Mouse (Mus musculus): ENCODE results near the gene Mgat4a. TPM values are rescaled to one million over a fixed set of nuclear protein-coding genes. Genes with fewer than 3 reads are reported as not detected.

Gene Mgat4a
- polyA plus RNA-seq, 1 experiment from 2014 or later, result 17.2 TPM

GRCm38 (mm10) chr1:37471179-37472148 lies 69.4 kb downstream of the Mgat4a start:
- 88% methylated on average over 6 of the region's 6 CpGs for WGBS
- no peaks in the 10 kb centered on the region for H3K4me1 ChIP-seq (ENCODE audit: control insufficient read depth, insufficient read depth, low read length)
- no peak for ATAC-seq (ENCODE audit: low read depth)
- no peaks in the 10 kb centered on the region for H3K27me3 ChIP-seq (ENCODE audit: control insufficient read depth, insufficient read depth, low read length)
- H3K4me3 ChIP-seq (ENCODE audit: low read depth, low read length), result no peak overlapping the region
- no peak overlapping the region for H3K9ac ChIP-seq (replicated peaks; ENCODE audit: low read depth, low read length)
- H3K27ac ChIP-seq (ENCODE audit: low read depth, low read length), result no peak overlapping the region
- no peaks in the 10 kb centered on the region for H3K36me3 ChIP-seq (ENCODE audit: control insufficient read depth, insufficient read depth, low read length)
- no peak overlapping the region for H3K4me2 ChIP-seq (ENCODE audit: low read depth, low read length)
- H3K9me3 ChIP-seq (ENCODE audit: control insufficient read depth, low read length), result no peaks in the 10 kb centered on the region

DNA sequence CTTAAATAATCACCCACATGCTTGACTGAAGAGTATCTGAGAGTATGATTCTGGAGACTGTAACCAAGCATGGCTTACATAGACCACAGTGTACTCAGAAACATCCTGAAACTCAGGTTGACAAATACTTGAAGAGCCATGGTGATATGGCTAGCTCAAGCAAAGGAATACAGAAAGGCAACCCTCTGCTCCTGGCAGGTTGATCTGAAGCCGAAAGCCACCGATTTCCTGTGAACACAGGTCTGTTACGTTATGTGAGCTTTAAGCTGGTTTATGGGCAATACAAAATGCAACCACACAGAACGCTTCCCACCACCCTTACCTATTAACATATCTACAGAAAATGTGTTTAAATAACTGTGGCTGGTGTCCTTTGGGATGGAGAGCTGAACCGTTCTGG lies 71.8 kb downstream of the Mgat4a start:
- Histone ChIP-seq H3K27ac (ENCODE audit: low read depth, low read length) (no peak overlapping the region), H3K4me3 (ENCODE audit: low read depth, low read length) (no peak overlapping the region), H3K9ac (replicated peaks; ENCODE audit: low read depth, low read length) (no peak overlapping the region), H3K4me1 (ENCODE audit: control insufficient read depth, insufficient read depth, low read length) (no peaks in the 10 kb centered on the region), H3K27me3 (ENCODE audit: control insufficient read depth, insufficient read depth, low read length) (no peaks in the 10 kb centered on the region), H3K4me2 (ENCODE audit: low read depth, low read length) (no peak overlapping the region), H3K9me3 (ENCODE audit: control insufficient read depth, low read length) (no peaks in the 10 kb centered on the region), H3K36me3 (ENCODE audit: control insufficient read depth, insufficient read depth, low read length) (no peaks in the 10 kb centered on the region)
- no peak for ATAC-seq (ENCODE audit: low read depth)
- 92% methylated on average over 5 of the region's 5 CpGs for WGBS

GRCm38 (mm10) chr1:37467806-37468205 lies 73.0 kb downstream of the Mgat4a start:
- no peak overlapping the region for H3K4me3 ChIP-seq (ENCODE audit: low read depth, low read length)
- H3K36me3 ChIP-seq (ENCODE audit: control insufficient read depth, insufficient read depth, low read length), result no peaks in the 10 kb centered on the region
- H3K4me2 ChIP-seq (ENCODE audit: low read depth, low read length), result no peak overlapping the region
- H3K27me3 ChIP-seq (ENCODE audit: control insufficient read depth, insufficient read depth, low read length), result no peaks in the 10 kb centered on the region
- H3K9ac ChIP-seq (replicated peaks; ENCODE audit: low read depth, low read length), result no peak overlapping the region
- no peak for ATAC-seq (ENCODE audit: low read depth)
- no peaks in the 10 kb centered on the region for H3K4me1 ChIP-seq (ENCODE audit: control insufficient read depth, insufficient read depth, low read length)
- H3K27ac ChIP-seq (ENCODE audit: low read depth, low read length), result no peak overlapping the region
- 82% methylated on average over 4 of the region's 4 CpGs for WGBS
- H3K9me3 ChIP-seq (ENCODE audit: control insufficient read depth, low read length), result no peaks in the 10 kb centered on the region

GRCm38 (mm10) chr1:37466322-37466995 lies 74.4 kb downstream of the Mgat4a start:
- no peaks in the 10 kb centered on the region for H3K36me3 ChIP-seq (ENCODE audit: control insufficient read depth, insufficient read depth, low read length)
- H3K4me2 ChIP-seq (ENCODE audit: low read depth, low read length), result no peak overlapping the region
- no peak overlapping the region for H3K9ac ChIP-seq (replicated peaks; ENCODE audit: low read depth, low read length)
- no peak for ATAC-seq (ENCODE audit: low read depth)
- H3K27ac ChIP-seq (ENCODE audit: low read depth, low read length), result no peak overlapping the region
- no peaks in the 10 kb centered on the region for H3K4me1 ChIP-seq (ENCODE audit: control insufficient read depth, insufficient read depth, low read length)
- WGBS, result 86% methylated on average over 3 of the region's 3 CpGs
- H3K9me3 ChIP-seq (ENCODE audit: control insufficient read depth, low read length), result no peaks in the 10 kb centered on the region
- H3K4me3 ChIP-seq (ENCODE audit: low read depth, low read length), result no peak overlapping the region
- H3K27me3 ChIP-seq (ENCODE audit: control insufficient read depth, insufficient read depth, low read length), result no peaks in the 10 kb centered on the region

DNA sequence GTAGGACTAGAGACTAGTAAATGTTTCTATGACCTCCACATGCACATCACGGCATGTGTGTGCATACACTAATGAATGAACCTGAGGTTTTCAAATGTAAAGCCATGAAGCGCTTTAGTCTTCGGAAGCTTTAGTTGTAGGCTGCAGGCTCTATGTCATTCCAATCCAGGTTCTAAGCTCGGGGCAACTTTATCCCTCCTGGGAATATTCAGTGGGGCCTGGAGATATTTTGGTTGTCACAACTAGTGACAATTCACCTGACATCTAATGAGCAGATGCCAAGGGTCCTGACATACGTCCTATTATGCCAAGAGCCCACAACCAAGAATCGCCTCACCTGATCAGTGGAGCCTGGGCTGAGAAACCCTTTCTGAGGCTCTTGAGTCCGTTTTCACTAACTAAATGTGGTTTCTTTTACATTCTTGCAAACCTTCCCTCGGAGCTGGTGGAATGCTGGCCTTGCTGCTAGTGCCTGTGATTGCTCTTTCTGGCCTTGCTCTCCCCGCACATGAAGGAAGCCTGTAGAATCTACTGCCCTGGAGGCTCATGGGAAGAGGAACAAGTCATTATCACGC lies 75.9 kb downstream of the Mgat4a start:
- Histone ChIP-seq H3K4me2 (ENCODE audit: low read depth, low read length) (no peak overlapping the region), H3K27me3 (ENCODE audit: control insufficient read depth, insufficient read depth, low read length) (no peaks in the 10 kb centered on the region), H3K9ac (replicated peaks; ENCODE audit: low read depth, low read length) (no peak overlapping the region), H3K27ac (ENCODE audit: low read depth, low read length) (no peak overlapping the region), H3K9me3 (ENCODE audit: control insufficient read depth, low read length) (no peaks in the 10 kb centered on the region), H3K4me1 (ENCODE audit: control insufficient read depth, insufficient read depth, low read length) (no peaks in the 10 kb centered on the region), H3K4me3 (ENCODE audit: low read depth, low read length) (no peak overlapping the region), H3K36me3 (ENCODE audit: control insufficient read depth, insufficient read depth, low read length) (no peaks in the 10 kb centered on the region)
- no peak for ATAC-seq (ENCODE audit: low read depth)
- 92% methylated on average over 10 of the region's 10 CpGs for WGBS

DNA sequence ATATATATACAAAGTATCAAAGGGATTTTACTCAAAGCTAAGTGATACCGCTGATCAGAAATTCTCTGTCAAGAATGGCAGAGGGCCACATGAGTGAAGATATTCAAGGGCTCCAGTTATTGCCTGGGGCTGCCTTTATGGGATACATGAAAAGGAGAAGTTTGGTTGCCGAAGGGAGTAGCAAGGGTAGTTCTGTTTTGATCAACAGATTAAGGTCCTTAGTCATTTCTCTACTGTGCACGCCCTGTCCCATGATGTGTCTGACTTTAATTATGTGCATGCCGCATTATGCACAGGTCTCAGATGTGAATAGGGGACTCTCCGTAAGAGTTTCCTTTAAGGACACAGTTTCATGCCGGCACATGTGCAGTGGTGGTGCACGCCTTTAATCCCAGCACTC lies 83.3 kb downstream of the Mgat4a start:
- WGBS, result 94% methylated on average over 7 of the region's 7 CpGs
- H3K27ac ChIP-seq (ENCODE audit: low read depth, low read length), result no peak overlapping the region
- no peak for ATAC-seq (ENCODE audit: low read depth)

GRCm38 (mm10) chr1:37451270-37451669 lies 89.5 kb downstream of the Mgat4a start:
- H3K36me3 ChIP-seq (ENCODE audit: control insufficient read depth, insufficient read depth, low read length), result peaks cover 4% of the 10 kb centered on the region; the same call in 1 of the 2 replicates
- WGBS, result 89% methylated on average over 8 of the region's 8 CpGs
- ATAC-seq (ENCODE audit: low read depth), result no peak
- H3K4me1 ChIP-seq (ENCODE audit: control insufficient read depth, insufficient read depth, low read length), result no peaks in the 10 kb centered on the region
- no peak overlapping the region for H3K9ac ChIP-seq (replicated peaks; ENCODE audit: low read depth, low read length)
- no peaks in the 10 kb centered on the region for H3K27me3 ChIP-seq (ENCODE audit: control insufficient read depth, insufficient read depth, low read length)
- no peak overlapping the region for H3K4me2 ChIP-seq (ENCODE audit: low read depth, low read length)
- H3K4me3 ChIP-seq (ENCODE audit: low read depth, low read length), result no peak overlapping the region
- H3K9me3 ChIP-seq (ENCODE audit: control insufficient read depth, low read length), result no peaks in the 10 kb centered on the region
- H3K27ac ChIP-seq (ENCODE audit: low read depth, low read length), result no peak overlapping the region

More for the DNA sequence above, 83.3 kb downstream of the Mgat4a start:
- Histone ChIP-seq H3K4me2 (ENCODE audit: low read depth, low read length) (no peak overlapping the region), H3K4me1 (ENCODE audit: control insufficient read depth, insufficient read depth, low read length) (no peaks in the 10 kb centered on the region), H3K36me3 (ENCODE audit: control insufficient read depth, insufficient read depth, low read length) (no peaks in the 10 kb centered on the region), H3K9me3 (ENCODE audit: control insufficient read depth, low read length) (no peaks in the 10 kb centered on the region), H3K4me3 (ENCODE audit: low read depth, low read length) (no peak overlapping the region), H3K27me3 (ENCODE audit: control insufficient read depth, insufficient read depth, low read length) (no peaks in the 10 kb centered on the region), H3K9ac (replicated peaks; ENCODE audit: low read depth, low read length) (no peak overlapping the region)

DNA sequence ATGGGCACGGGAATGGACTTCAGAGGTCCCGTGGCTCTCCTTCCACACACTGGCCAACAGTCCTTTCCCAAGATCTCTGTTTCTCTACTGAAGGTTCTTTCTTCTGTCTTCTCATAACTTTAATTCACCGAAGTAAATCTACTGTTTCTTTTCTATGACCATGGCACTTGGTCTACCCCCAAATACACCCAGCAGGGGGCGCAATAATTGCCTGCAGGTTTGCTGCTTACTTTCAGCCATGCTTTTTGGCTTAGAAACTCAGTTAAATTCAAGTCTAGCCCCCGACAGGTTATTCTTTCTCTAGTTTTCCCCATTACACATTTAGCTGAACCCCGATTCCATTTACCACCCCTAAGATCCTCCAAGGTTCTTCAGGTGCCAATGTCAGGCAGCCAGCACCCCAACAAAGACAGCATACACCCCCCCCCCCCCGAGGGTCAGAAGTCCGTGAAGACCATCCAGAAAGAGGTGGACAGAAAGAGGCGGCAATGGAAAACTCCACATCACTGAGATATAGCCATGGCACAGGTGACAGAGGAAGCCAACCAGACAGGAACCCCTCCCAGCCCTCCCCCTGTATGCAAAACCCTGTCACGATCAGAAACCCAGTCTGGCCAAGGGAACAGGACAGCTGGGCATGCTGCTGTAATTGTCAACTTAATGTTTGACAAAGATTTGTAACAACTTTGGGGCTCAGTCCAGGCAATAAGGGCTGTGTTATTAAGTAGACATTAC lies 92.3 kb downstream of the Mgat4a start:
- no peak overlapping the region for H3K4me2 ChIP-seq (ENCODE audit: low read depth, low read length)
- H3K9ac ChIP-seq (replicated peaks; ENCODE audit: low read depth, low read length), result no peak overlapping the region
- H3K27ac ChIP-seq (ENCODE audit: low read depth, low read length), result no peak overlapping the region
- WGBS, result 86% methylated on average over 10 of the region's 10 CpGs
- peaks cover 4% of the 10 kb centered on the region; the same call in 1 of the 2 replicates for H3K36me3 ChIP-seq (ENCODE audit: control insufficient read depth, insufficient read depth, low read length)
- H3K27me3 ChIP-seq (ENCODE audit: control insufficient read depth, insufficient read depth, low read length), result no peaks in the 10 kb centered on the region
- no peaks in the 10 kb centered on the region for H3K9me3 ChIP-seq (ENCODE audit: control insufficient read depth, low read length)
- H3K4me1 ChIP-seq (ENCODE audit: control insufficient read depth, insufficient read depth, low read length), result no peaks in the 10 kb centered on the region
- H3K4me3 ChIP-seq (ENCODE audit: low read depth, low read length), result no peak overlapping the region
- ATAC-seq (ENCODE audit: low read depth), result no peak

Data from neural tube, embryonic 14.5 days (tissue).